Mouse (Mus musculus): ENCODE results near the gene Fbll1.

The Fbll1 gene

DNA sequence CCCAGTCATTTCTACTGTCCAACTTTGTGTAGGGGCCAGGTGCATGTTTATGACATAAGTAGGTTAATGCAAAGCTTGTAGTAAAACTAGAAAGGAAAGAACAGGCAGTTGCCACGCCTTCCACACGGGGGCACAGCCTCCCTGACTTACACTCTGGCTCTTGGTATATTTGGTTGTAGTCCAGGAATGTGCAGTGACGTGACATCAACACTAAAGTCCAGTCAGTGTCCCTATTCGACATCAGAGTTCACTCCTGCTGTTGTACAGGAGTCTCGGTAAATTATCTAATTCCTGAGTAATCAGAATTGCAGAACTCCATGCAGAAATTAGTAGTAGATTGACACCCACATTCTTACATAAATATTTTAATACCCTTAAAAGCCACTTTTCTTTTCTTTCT is 15.6 kb downstream of the Fbll1 start:
- DNase-seq (ENCODE audit: low read depth, low spot score): no peak

DNA sequence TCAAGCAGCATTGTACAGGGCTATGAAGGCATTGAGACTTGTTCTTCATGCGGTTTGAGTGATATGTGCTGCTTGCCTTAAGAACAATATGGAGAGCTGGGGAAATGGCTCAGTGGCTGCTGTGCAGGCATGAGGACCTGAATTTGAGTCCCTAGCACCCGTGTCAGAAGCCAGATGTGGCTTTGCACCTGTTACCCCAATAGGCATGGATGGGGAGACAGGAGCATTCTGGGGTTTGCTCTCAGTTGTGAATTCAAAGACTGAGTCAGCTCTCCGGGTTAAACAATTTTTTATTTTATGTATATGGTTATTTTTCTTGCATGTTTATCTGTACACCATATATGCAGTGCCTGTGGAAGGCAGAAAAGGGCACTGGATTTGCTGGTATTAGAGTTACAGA is 16.2 kb downstream of the Fbll1 start:
- DNase-seq (ENCODE audit: low read depth, low spot score): no peak

DNA sequence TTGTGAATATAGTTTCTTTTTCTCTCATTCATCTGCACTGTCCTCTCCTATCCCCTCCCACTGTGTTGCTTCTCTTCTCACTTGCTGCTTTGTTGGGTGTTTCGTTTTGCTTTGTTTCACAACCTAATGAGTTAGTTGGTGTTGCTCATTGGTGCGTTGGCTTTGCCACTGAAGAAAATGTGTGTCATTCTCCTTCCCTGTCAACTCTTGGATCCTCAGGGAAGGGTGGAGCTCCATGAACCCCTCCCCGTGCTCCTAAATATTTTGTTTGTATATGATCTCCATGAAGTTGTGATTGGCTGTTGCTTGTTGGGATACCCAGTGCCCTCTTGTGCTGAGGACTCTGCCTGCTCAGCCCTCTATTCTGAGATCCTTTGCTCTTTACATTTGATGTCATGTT is 18.3 kb downstream of the Fbll1 start:
- no peak for DNase-seq (ENCODE audit: low read depth, low spot score)

DNA sequence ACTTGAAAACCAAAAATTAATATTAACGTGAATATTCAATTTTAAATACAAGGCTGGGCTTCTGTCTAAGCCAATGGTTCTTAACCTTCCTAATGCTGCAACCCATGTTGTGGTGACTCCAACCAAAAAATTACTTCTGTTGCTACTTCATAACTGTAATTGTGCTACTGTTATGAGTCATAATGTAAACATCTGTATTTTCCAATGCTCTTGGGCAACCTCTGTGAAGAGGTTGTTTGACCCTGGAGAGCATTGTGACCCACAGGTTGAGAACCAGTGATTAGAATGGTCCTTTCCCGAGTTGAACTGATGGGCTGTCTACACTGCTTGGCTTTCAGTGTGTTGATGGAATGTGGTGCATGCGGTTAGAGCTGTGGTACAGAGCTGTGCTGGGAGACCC is 22.2 kb downstream of the Fbll1 start:
- no peak for DNase-seq (ENCODE audit: low read depth, low spot score)

DNA sequence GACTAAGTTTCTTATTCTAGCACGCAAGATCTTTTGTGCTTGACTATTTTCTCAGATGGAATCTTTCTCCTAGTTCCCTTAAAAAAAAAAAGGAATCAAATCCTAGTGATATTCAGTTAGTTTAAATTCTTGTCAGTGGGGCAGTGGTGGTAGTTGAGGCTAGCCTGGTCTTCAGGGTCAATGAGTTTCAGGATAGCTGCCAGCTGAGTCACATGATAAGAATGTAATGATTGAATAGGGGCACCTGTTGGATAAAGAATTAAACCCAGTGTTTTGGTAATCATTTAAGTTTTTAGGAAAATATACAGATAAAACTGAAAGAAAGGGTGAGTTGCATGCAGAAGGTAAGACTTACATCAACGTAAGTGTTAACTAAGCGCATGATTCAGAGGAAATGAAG is 23.1 kb downstream of the Fbll1 start:
- DNase-seq (ENCODE audit: low read depth, low spot score): no peak

DNA sequence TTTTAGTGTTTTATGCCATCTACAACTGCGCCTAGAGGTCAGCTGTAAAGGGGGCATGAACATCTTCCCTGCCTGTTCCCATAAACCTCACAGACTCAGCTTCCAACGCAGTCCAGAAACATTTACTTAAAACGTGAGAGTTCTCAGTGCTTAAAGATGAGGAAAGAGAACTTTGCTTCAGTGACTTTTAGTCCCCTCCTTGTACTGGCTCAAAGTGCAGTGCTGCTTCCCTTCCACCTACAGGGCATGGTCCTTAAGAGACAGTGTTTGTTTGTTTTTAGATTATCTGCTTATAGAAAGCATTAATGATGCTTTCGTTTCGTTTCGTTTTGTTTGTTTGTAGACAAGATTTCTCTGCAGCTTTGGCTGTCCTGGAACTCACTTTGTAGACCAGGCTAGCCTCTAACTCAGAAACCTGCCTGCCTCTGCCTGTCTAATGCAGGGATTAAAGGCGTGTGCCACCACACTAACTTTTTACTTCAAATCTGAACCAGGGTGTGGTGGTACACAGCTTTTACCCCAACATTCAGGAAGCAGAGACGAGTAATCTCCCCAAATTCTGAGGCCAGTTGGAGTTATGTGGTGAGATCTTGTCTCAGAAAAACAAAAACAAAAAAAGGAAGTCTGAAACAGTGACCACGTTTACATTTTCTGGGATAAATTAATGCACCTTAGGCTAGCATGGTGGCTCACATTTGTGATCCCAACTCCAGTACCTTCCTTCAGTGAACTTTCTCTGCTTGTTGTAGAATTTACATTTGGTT is 27.8 kb downstream of the Fbll1 start:
- no peak for DNase-seq (ENCODE audit: low read depth, low spot score)

DNA sequence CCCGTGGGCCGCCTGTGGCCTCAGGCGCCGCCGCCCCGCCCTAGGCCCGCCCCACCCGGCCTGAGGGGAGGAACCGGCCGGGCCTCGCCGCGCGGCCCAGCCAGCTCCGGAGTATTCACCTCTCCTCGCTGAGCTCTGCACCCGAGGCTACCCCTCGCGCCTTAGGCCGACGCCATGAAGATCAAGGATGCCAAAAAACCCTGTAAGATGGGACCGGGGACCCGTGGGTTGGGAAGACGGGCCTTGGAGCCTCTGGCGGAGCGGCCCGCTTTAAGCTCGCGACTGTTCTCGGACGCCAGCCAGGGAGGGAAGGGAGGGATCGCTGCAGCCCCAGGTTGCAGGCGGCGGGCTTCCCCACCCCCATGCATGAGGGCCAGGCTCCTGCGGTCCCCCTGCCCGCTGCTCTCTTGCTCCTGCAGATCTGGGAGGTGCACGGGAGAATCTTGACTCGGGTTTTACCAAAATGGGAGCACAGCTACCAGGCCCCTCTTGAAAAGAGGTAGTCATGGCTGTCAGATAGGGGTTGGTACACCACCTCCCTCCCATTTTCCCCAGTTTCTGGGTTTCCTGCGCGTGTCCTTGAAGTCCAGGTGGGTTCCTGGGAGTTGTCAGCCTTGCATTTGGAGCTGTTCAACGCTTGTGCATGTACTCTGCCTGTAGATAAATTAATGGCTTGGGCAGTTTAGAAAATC is 28.8 kb downstream of the Fbll1 start:
- DNase-seq (ENCODE audit: low read depth, low spot score): peak; percentile 44

DNA sequence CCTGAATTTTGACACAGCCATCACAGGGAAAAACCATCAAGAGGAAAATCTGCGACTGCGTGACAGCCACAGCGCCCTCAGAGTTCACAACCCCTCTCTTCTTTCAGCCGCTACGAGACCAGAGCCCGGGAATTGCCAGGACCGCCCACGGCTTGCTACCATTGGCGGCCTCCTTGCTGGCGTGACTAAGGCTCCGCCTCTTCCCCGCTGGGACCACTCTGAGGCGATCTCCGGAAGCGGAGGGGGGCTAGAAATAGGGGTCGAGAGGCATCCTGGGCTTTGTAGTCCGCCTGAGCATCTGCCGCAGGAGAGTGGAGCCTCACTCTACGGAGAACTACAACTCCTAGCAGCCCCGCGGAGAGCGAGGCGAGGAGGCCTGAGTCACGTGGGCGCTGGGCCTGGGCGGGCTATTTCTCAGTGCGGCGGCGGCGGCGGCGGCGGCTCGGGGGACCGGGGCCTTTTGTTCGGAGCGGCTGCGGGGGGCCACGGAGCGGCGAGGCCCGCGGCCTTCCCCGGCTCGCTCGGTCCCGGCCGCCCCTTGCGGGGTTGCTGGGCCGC is 29.4 kb downstream of the Fbll1 start, which contains the start of gene Pank3:
TSS of gene Pank3 (plus strand) at position 297 of the 558 bp plus-strand sequence.
- DNase-seq (ENCODE audit: low read depth, low spot score): peak; percentile 95

DNA sequence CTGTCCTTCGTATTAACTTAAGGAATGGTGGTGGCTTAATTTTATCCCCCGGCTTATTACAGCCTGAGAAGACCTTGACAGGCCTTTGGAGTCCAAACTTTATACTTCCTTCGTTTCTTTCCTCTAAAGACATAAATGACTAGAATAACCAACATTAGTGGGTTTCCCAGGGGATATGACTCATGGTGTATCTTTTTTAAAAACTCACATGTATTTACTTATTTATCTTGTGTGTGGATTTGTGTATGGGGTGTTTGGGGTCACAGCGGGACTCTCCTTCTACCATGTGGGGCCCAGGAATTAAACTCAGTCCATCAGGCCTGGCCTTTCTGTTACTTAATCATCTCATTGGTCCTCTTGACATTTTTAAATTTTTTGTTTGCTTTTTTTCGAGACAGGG is 31.8 kb downstream of the Fbll1 start:
- no peak for DNase-seq (ENCODE audit: low read depth, low spot score)

DNA sequence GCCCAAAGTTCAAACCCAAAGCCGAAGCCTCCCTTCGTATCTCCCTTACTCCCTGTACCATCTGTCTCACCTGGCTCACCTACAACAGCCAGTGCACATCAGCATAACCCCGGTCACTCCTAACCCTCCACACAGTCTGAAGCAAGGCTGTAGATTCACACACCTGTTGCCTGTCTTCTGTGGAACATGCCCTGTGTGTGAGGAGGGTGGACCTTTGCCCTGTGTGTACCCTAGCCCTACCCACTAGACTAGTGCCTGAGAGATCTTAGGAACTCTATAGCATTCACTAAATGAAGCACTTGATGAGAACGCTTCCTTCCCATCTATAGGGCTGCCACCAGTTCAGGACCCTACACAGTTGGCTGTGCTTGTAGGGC is 38.1 kb downstream of the Fbll1 start:
- no peak for DNase-seq (ENCODE audit: low read depth, low spot score)

DNA sequence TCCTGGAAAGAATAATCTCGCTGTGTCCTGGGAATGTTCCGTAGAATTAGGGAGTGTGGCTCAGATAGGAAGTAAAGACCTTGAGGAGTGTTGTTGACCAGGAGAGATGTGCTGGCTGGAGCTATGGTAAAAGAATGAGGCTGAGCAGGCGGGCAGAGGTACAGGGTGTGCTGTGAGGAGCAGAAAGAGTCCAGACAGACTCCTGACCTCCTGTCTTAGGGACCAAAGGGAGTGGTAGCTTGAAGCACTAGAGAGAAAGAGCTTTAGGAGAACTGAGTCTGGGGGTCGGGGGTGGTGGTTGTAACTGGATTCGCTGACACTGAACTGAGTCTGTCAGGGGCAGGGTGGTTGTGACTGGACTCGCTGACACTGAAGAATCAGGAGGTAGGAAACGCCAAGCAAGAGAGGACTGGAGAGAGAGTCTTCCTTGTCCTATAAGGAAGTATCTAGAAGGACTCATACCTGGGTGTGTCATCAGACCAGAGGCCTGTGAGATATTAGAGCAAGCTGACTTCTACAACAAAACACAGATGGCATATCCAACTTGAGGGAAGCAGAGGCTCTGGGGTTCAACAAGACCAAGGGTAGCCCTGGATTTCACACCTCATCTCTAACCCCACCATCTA is 38.6 kb downstream of the Fbll1 start:
- no peak for DNase-seq (ENCODE audit: low read depth, low spot score)

DNA sequence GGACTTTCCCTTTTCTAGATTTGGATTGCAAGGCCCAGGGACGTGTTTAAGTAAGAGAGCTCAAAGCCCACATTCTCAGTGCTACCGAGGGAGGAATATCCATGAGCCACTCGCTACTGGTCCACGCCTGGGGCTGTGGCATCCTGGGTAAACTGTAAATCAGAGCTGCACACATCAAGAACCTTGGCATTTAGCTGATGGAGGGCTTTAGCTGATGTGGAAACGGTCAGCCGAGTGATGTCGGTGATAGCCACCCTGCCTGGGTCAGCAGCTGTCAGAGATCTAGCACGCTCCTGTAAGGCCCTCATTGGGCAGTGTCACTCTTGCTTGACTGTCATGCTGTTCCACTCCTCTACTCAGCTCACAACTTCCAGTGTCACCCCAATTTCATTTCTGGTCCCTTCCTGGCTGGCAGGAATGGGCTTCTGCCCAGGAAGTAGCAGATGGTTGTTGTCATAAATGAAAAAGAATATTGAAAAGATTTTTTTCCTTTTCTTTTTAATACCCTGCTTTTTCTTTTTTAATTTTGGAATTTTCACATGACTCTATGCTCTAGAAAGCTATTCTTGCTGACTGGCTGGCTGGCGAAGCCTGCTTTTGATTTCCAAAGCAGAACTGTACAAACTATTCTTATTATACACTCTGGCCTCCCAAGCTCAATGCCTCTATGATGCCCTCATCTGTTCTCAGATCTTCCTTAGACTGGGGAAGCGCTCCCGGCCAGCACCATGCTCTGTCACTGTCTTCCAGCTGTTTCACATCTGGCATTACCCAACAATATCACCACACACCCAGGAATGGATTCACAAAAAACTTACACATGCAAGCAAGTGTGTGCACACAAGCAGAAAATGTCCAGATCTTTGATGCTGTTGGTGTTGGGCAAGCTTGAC is 42.0 kb downstream of the Fbll1 start:
- DNase-seq (ENCODE audit: low read depth, low spot score): no peak

DNA sequence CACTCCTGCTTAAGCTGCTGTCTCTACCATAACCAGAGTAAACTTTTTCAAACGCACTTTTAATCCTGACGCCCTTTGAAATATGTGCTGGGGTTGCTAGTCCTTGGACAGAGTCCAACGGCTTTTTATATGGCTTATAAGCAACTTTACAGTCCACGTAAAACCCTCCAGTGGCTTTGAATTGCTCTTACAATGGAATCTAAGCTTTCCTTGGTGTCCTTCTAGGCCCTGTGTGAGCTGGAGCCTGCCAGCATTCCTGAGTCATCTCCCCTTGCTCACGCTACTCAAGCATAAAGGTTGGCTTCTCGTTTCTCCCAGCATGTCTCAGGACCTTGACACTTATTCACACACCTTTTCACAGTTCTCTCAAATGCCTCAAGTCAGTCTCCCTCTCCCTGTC is 43.1 kb downstream of the Fbll1 start:
- no peak for DNase-seq (ENCODE audit: low read depth, low spot score)

DNA sequence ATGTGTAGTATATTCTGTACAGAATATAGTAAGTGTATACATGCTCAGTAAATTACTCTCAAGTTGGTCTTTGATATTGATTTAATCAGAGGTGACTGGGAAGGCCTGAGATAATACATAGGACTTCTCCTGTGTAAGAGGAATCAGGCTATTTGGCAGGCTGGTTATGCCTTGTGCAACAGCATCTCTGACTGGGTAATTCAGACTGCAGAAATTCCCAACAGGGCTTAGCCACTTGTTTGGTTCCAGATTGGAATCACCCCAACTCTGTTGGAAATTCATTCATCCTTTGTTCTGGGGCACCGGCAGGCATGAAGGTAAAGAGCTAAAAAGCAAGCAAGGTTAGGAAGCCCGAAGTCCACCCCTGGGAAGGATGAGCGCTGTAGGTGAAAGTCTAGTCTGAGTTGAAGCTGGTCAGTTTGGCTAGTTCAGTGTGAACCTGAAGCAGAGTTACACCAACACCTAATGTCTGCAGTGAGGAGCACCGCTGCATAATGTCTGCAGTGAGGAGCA is 43.7 kb downstream of the Fbll1 start:
- DNase-seq (ENCODE audit: low read depth, low spot score): no peak

DNA sequence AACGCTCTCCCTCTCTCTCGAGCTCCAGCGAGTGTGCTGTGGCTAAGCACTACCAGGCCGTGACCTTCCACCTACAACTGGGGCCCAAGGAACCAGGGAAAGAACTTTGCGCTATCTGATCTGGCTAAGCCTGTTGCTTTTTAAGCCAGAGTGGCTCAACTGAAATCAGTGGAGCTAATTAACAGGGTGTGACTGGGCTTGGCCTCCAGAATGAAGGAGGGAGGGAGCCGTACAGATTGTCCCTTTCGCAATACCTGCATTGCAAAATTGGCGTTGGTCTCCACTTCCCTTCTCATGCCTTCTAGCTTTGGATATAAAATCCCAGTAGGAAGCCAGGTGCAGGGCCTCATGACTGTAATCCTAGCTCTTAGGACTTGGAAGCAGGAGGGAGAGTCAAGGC is 48.1 kb downstream of the Fbll1 start:
- no peak for DNase-seq (ENCODE audit: low read depth, low spot score)

Measured in retina, postnatal 7 days (tissue).